Mouse (Mus musculus) induced T-regulatory cell, adult 2 months (primary cell): ENCODE measurements around the gene Mllt1.

Experiments used
- DNase-seq: peaks from one replicate; pipeline ENCODE4 v3.0.0-alpha.2; 2012; ENCODE audit warnings: low read depth

Mllt1 gene

GRCm38 (mm10) chr17:56935363-56936131 is at the start of gene Mllt1:
TSS of gene Mllt1 (minus strand) at chr17:56935415.
- peak; percentile 98 for DNase-seq

GRCm38 (mm10) chr17:56984886-56985285 is 49.7 kb upstream of the Mllt1 start:
- no peak for DNase-seq

- no peak for DNase-seq
These were observed 46.8 kb upstream of the Mllt1 start, which contains the start of gene Acer1 for GRCm38 (mm10) chr17:56982013-56982412. TSS of gene Acer1 (minus strand) at chr17:56982126.

GRCm38 (mm10) chr17:56981049-56981448 is 45.8 kb upstream of the Mllt1 start:
- DNase-seq, result no peak

- no peak for DNase-seq
These were observed 44.3 kb upstream of the Mllt1 start for GRCm38 (mm10) chr17:56979524-56979923.

GRCm38 (mm10) chr17:56976531-56977390 is 41.5 kb upstream of the Mllt1 start:
- no peak for DNase-seq

GRCm38 (mm10) chr17:56975391-56975790 is 40.2 kb upstream of the Mllt1 start:
- DNase-seq, result no peak

- DNase-seq, result no peak
These were observed 39.6 kb upstream of the Mllt1 start for GRCm38 (mm10) chr17:56974708-56975240.

- no peak for DNase-seq
These were observed 38.9 kb upstream of the Mllt1 start for GRCm38 (mm10) chr17:56973956-56974707.

GRCm38 (mm10) chr17:56970081-56970480 is 34.9 kb upstream of the Mllt1 start:
- no peak for DNase-seq

GRCm38 (mm10) chr17:56969321-56969720 is 34.1 kb upstream of the Mllt1 start:
- no peak for DNase-seq

- DNase-seq, result no peak
These were observed 28.4 kb upstream of the Mllt1 start for GRCm38 (mm10) chr17:56963646-56964045.

GRCm38 (mm10) chr17:56962642-56963405 is 27.6 kb upstream of the Mllt1 start:
- DNase-seq, result no peak

GRCm38 (mm10) chr17:56961880-56962279 is 26.7 kb upstream of the Mllt1 start:
- no peak for DNase-seq

GRCm38 (mm10) chr17:56958667-56959066 is 23.5 kb upstream of the Mllt1 start:
- no peak for DNase-seq

- peak; percentile 73 for DNase-seq
These were observed 22.7 kb upstream of the Mllt1 start for GRCm38 (mm10) chr17:56957763-56958429.

GRCm38 (mm10) chr17:56954871-56955270 is 19.7 kb upstream of the Mllt1 start:
- no peak for DNase-seq

- DNase-seq, result no peak
These were observed 17.4 kb upstream of the Mllt1 start for GRCm38 (mm10) chr17:56952639-56953038.

- peak; percentile 87 for DNase-seq
These were observed 15.7 kb upstream of the Mllt1 start for GRCm38 (mm10) chr17:56950915-56951314.

GRCm38 (mm10) chr17:56938751-56939150 is 3.5 kb upstream of the Mllt1 start:
- DNase-seq, result no peak

- no peak for DNase-seq
These were observed 1.5 kb upstream of the Mllt1 start for GRCm38 (mm10) chr17:56936731-56937130.
